Mouse (Mus musculus) activated CD4-positive, CD25-positive, alpha-beta regulatory T cell, adult 9 weeks (primary cell): Measurements from ENCODE around the gene Ggact. TPM values are rescaled to one million over a fixed set of nuclear protein-coding genes. Genes with fewer than 3 reads are reported as not detected.

Experiments used
- polyA plus RNA-seq: library from polyadenylated mRNA; unstranded; fragments of 100-300 nt; shearing (Covaris generic); gene quantifications from one replicate; pipeline ENCODE4 v1.2.1, GENCODE M21; 2017

The Ggact gene
- 21.7 TPM for polyA plus RNA-seq

GRCm38 (mm10) chr14:122913657-122914056, at the start of gene Ggact:
Gene Ggact (minus strand): TSS chr14:122913757.

Other genes with a start within 250 kb of the Ggact start
- gene Tmtc4, start 70.3 kb upstream of the Ggact start, polyA plus RNA-seq = 29.8 TPM